Mouse (Mus musculus): ENCODE measurements around the gene Ankrd44. TPM values are rescaled to one million over a fixed set of nuclear protein-coding genes. Genes with fewer than 3 reads are reported as not detected.
A peak's percentile ranks its signal among the peaks of the same experiment; 100 is the strongest.

Gene Ankrd44
- total and polyA plus RNA-seq, 3 experiments, result 10.2 to 10.7 (median 10.2) TPM

- H3K79me2 ChIP-seq (replicated peaks; ENCODE audit: control insufficient read depth, insufficient read depth, low read length), result peaks cover 2% of the 10 kb centered on the region
- intact Hi-C loops (cut with DNase I), result no loop called here
- WGBS, result 45% methylated on average over 4 of the region's 4 CpGs
- H3K27ac ChIP-seq, result peak overlapping the region; percentile 26
- no peak for DNase-seq
- no peaks in the 10 kb centered on the region for H3K36me3 ChIP-seq (ENCODE audit: control insufficient read depth, insufficient read depth, low read length)
- H3K4me1 ChIP-seq (ENCODE audit: control insufficient read depth, insufficient read depth, low read length), result peaks cover 8% of the 10 kb centered on the region
- H3K9ac ChIP-seq (ENCODE audit: low read depth, low read length), result no peak overlapping the region
- no peak overlapping the region for H3K4me3 ChIP-seq
- H3K27me3 ChIP-seq (ENCODE audit: control insufficient read depth, insufficient read depth, low read length), result no peaks in the 10 kb centered on the region
- TF ChIP-seq POLR2A (IDR thresholded peaks at IDR 0.05; ENCODE audit: insufficient read depth, low read depth, low read length) (no peak), CTCF (IDR thresholded peaks at IDR 0.05) (no peak), EP300 (IDR thresholded peaks at IDR 0.05; ENCODE audit: insufficient read depth, low read depth, low read length) (no peak)
These were observed 59.0 kb downstream of the Ankrd44 start for GRCm38 (mm10) chr1:54867226-54867625.

DNA sequence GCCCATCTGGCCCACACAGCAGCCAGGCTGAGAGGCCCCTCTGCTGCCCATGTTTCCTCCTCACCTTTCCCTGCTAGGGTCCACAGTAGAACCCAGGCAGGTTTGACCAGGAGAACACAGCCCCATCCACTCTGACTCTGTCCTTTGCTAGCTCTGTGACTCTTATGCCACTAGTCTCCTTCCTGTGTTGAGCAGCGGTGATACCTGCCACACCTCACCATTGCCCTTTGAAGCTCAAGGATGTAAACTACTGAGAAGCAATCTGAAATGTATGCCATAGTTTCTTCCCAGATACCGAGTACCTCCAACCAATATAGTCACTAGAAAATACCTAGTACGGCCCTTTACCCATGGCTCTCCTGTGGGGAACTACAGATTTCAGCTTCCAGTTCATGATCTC, 60.1 kb downstream of the Ankrd44 start:
- Histone ChIP-seq H3K36me3 (ENCODE audit: control insufficient read depth, insufficient read depth, low read length) (no peaks in the 10 kb centered on the region), H3K79me2 (replicated peaks; ENCODE audit: control insufficient read depth, insufficient read depth, low read length) (no peaks in the 10 kb centered on the region), H3K27ac (no peak overlapping the region), H3K4me1 (ENCODE audit: control insufficient read depth, insufficient read depth, low read length) (peaks cover 6% of the 10 kb centered on the region), H3K4me3 (no peak overlapping the region), H3K9ac (ENCODE audit: low read depth, low read length) (no peak overlapping the region), H3K27me3 (ENCODE audit: control insufficient read depth, insufficient read depth, low read length) (no peaks in the 10 kb centered on the region)
- TF ChIP-seq POLR2A (IDR thresholded peaks at IDR 0.05; ENCODE audit: insufficient read depth, low read depth, low read length) (no peak), EP300 (IDR thresholded peaks at IDR 0.05; ENCODE audit: insufficient read depth, low read depth, low read length) (no peak), CTCF (IDR thresholded peaks at IDR 0.05) (no peak)
- intact Hi-C loops (cut with DNase I), result no loop called here
- no peak for DNase-seq
- 79% methylated on average over 3 of the region's 3 CpGs for WGBS

- intact Hi-C loops (cut with DNase I), result no loop called here
- Histone ChIP-seq H3K27me3 (ENCODE audit: control insufficient read depth, insufficient read depth, low read length) (no peaks in the 10 kb centered on the region), H3K4me3 (no peak overlapping the region), H3K79me2 (replicated peaks; ENCODE audit: control insufficient read depth, insufficient read depth, low read length) (no peaks in the 10 kb centered on the region), H3K9ac (ENCODE audit: low read depth, low read length) (no peak overlapping the region), H3K27ac (no peak overlapping the region), H3K4me1 (ENCODE audit: control insufficient read depth, insufficient read depth, low read length) (peaks cover 3% of the 10 kb centered on the region), H3K36me3 (ENCODE audit: control insufficient read depth, insufficient read depth, low read length) (no peaks in the 10 kb centered on the region)
- 72% methylated on average over 7 of the region's 7 CpGs for WGBS
- TF ChIP-seq POLR2A (IDR thresholded peaks at IDR 0.05; ENCODE audit: insufficient read depth, low read depth, low read length) (no peak), CTCF (IDR thresholded peaks at IDR 0.05) (no peak), EP300 (IDR thresholded peaks at IDR 0.05; ENCODE audit: insufficient read depth, low read depth, low read length) (no peak)
- no peak for DNase-seq
These were observed 61.1 kb downstream of the Ankrd44 start for GRCm38 (mm10) chr1:54864928-54865652.

DNA sequence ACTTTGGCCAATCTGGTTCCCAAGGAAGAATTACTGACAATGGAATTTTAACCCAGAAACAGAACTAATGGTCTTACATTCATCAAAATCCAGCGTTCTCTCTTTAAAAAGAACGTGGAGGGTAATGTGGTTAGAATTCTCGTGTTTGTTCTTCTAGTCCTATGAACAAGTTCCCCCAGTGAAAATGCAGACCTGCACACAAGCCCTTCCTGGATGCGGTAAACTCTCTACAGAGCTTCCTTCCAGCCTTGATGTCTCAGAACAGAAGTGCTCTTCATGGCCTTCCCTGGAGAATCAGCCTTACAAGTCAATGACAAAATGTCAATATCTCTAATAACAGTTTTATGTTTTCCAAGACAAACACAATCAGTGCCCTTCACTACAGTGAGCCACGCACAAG, 65.8 kb downstream of the Ankrd44 start:
- WGBS, result 82% methylated on average over 5 of the region's 5 CpGs
- Histone ChIP-seq H3K9ac (ENCODE audit: low read depth, low read length) (no peak overlapping the region), H3K4me3 (no peak overlapping the region), H3K27me3 (ENCODE audit: control insufficient read depth, insufficient read depth, low read length) (no peaks in the 10 kb centered on the region), H3K79me2 (replicated peaks; ENCODE audit: control insufficient read depth, insufficient read depth, low read length) (no peaks in the 10 kb centered on the region), H3K36me3 (ENCODE audit: control insufficient read depth, insufficient read depth, low read length) (no peaks in the 10 kb centered on the region), H3K27ac (no peak overlapping the region), H3K4me1 (ENCODE audit: control insufficient read depth, insufficient read depth, low read length) (peaks cover 2% of the 10 kb centered on the region; the same call in 1 of the 2 replicates)
- no peak for DNase-seq
- intact Hi-C loops (cut with DNase I), result no loop called here
- TF ChIP-seq CTCF (IDR thresholded peaks at IDR 0.05), result no peak
- TF ChIP-seq POLR2A (IDR thresholded peaks at IDR 0.05; ENCODE audit: insufficient read depth, low read depth, low read length), result no peak
- TF ChIP-seq EP300 (IDR thresholded peaks at IDR 0.05; ENCODE audit: insufficient read depth, low read depth, low read length), result no peak

DNA sequence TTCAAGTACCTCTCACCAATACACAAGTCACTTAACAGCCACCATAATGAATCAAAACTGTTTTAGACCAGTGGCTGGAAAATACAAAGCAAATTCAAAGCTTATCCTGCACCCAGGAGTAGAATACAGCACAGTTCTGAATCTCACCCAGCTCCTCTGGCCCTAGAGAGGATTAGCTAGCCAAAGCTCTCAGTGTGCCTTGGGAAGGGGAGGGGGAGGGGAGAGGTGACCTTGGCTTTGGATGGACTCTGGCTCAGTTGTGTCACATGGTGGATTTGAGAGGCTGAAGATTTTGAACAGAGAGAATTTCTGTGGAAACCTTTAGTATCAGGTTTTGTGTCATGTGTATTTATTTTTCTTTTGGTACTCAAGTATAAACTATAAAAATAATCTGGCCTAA, 66.3 kb downstream of the Ankrd44 start:
- Histone ChIP-seq H3K27ac (no peak overlapping the region), H3K4me3 (no peak overlapping the region), H3K79me2 (replicated peaks; ENCODE audit: control insufficient read depth, insufficient read depth, low read length) (no peaks in the 10 kb centered on the region), H3K27me3 (ENCODE audit: control insufficient read depth, insufficient read depth, low read length) (no peaks in the 10 kb centered on the region), H3K36me3 (ENCODE audit: control insufficient read depth, insufficient read depth, low read length) (no peaks in the 10 kb centered on the region), H3K4me1 (ENCODE audit: control insufficient read depth, insufficient read depth, low read length) (peaks cover 2% of the 10 kb centered on the region; the same call in 1 of the 2 replicates), H3K9ac (ENCODE audit: low read depth, low read length) (no peak overlapping the region)
- no peak for DNase-seq
- intact Hi-C loops (cut with DNase I), result no loop called here
- no peak for TF ChIP-seq CTCF (IDR thresholded peaks at IDR 0.05)
- TF ChIP-seq POLR2A (IDR thresholded peaks at IDR 0.05; ENCODE audit: insufficient read depth, low read depth, low read length), result no peak
- no peak for TF ChIP-seq EP300 (IDR thresholded peaks at IDR 0.05; ENCODE audit: insufficient read depth, low read depth, low read length)

GRCm38 (mm10) chr1:54858898-54859297, 67.3 kb downstream of the Ankrd44 start:
- peaks cover 2% of the 10 kb centered on the region; the same call in 1 of the 2 replicates for H3K4me1 ChIP-seq (ENCODE audit: control insufficient read depth, insufficient read depth, low read length)
- intact Hi-C loops (cut with DNase I), result no loop called here
- no peak overlapping the region for H3K4me3 ChIP-seq
- no peaks in the 10 kb centered on the region for H3K27me3 ChIP-seq (ENCODE audit: control insufficient read depth, insufficient read depth, low read length)
- H3K27ac ChIP-seq, result no peak overlapping the region
- TF ChIP-seq POLR2A (IDR thresholded peaks at IDR 0.05; ENCODE audit: insufficient read depth, low read depth, low read length) (no peak), EP300 (IDR thresholded peaks at IDR 0.05; ENCODE audit: insufficient read depth, low read depth, low read length) (no peak), CTCF (IDR thresholded peaks at IDR 0.05) (no peak)
- H3K36me3 ChIP-seq (ENCODE audit: control insufficient read depth, insufficient read depth, low read length), result no peaks in the 10 kb centered on the region
- no peak for DNase-seq
- 94% methylated on average over 2 of the region's 2 CpGs for WGBS
- H3K9ac ChIP-seq (ENCODE audit: low read depth, low read length), result no peak overlapping the region
- no peaks in the 10 kb centered on the region for H3K79me2 ChIP-seq (replicated peaks; ENCODE audit: control insufficient read depth, insufficient read depth, low read length)

Measured in heart, adult 2 months (tissue).